Mouse (Mus musculus) embryonic facial prominence, embryonic 13.5 days (tissue): ENCODE measurements at regions not wholly inside any gene's neighbourhood (a gene's known extent, or its start where the extent isn't known, plus 50 kb on each side); places are given as distances from the start of the nearest gene placed in this dataset.

ENCODE experiments used
- ATAC-seq: fragments of 200-750 bp; cut with Nextera tagmentation; 2 replicates; pipeline ENCODE4 v1.8.0; 2017; ENCODE audit warnings: low read depth; ENCODE audit not compliant: insufficient number of reproducible peaks, insufficient read depth, low FRiP score, low TSS enrichment
- H3K27ac ChIP-seq: fragments of 300-500 bp; sonication (generic); 2 replicates; pipeline ENCODE4 v1.5.1; 2015; ENCODE audit warnings: moderate library complexity, mild to moderate bottlenecking, inconsistent platforms
- H3K27me3 ChIP-seq: fragments of 300-500 bp; sonication (generic); 2 replicates; pipeline ENCODE4 v1.6.1; 2015; ENCODE audit warnings: mild to moderate bottlenecking, inconsistent platforms
- H3K36me3 ChIP-seq: fragments of 300-500 bp; sonication (generic); 2 replicates; pipeline ENCODE4 v1.6.1; 2015; ENCODE audit warnings: mild to moderate bottlenecking, inconsistent platforms
- H3K4me1 ChIP-seq: fragments of 300-500 bp; sonication (generic); 2 replicates; pipeline ENCODE4 v1.6.1; 2015; ENCODE audit warnings: inconsistent platforms
- H3K4me2 ChIP-seq: fragments of 300-500 bp; sonication (generic); 2 replicates; pipeline ENCODE4 v1.6.1; 2015; ENCODE audit warnings: moderate library complexity, mild to moderate bottlenecking, inconsistent platforms
- H3K4me3 ChIP-seq: fragments of 300-500 bp; sonication (generic); 2 replicates; pipeline ENCODE4 v1.5.1; 2015; ENCODE audit warnings: mild to moderate bottlenecking, inconsistent platforms
- H3K9ac ChIP-seq: fragments of 300-500 bp; sonication (generic); 2 replicates; pipeline ENCODE4 v1.6.1; 2015; ENCODE audit warnings: mild to moderate bottlenecking, inconsistent platforms
- H3K9me3 ChIP-seq: fragments of 300-500 bp; sonication (generic); 2 replicates; pipeline ENCODE4 v1.6.1; 2016; ENCODE audit warnings: inconsistent platforms
- WGBS: fragments of 180-500 bp; shearing (Covaris S2); methylation state at CpG from one replicate; pipeline ENCODE4 v1.1.7; 2015; ENCODE audit warnings: mixed read lengths; 5-methylcytosine and 5-hydroxymethylcytosine counted together

DNA sequence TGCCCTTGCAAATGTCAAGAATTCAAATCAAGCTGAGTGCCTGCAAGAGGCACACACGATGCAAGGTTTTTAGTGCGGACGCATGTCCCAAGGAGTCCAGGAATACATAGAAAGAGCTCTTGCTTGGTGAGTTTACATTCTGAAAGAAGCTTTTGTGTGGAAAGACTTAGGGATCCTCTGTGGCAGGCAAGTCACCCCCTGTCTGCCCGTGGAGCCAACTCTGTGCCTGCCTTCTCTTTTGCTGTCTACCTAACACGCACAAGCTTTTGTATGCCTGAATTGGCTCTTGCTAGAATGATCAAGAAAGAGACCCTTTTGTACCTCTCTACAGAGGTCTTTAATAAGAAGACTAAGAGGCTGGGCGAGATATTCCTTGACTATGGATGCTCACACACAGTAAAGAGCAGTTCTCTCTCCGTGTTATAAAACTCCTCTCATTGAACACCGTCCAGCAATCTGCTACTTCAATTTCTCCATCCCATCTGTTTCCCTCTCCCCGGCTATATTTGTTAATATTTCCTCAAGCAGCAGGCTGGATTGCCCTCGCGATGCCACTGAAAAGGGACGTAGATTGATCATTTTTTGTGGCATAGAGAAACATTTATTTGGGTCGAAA lies 543.3 kb upstream of the Pou3f3 start:
- Histone ChIP-seq H3K9ac (no peak overlapping the region), H3K4me1 (no peaks in the 10 kb centered on the region), H3K9me3 (no peaks in the 10 kb centered on the region), H3K36me3 (no peaks in the 10 kb centered on the region), H3K4me3 (no peak overlapping the region), H3K4me2 (no peak overlapping the region), H3K27ac (no peak overlapping the region), H3K27me3 (no peaks in the 10 kb centered on the region; the same call in 1 of the 2 replicates)
- WGBS = 81% methylated on average over 13 of the region's 13 CpGs
- no peak for ATAC-seq

GRCm38 (mm10) chr1:42152916-42153315 lies 542.7 kb upstream of the Pou3f3 start:
- no peak overlapping the region for H3K4me3 ChIP-seq
- H3K9ac ChIP-seq = no peak overlapping the region
- no peaks in the 10 kb centered on the region for H3K4me1 ChIP-seq
- WGBS = 57% methylated on average over 3 of the region's 3 CpGs
- no peaks in the 10 kb centered on the region for H3K36me3 ChIP-seq
- H3K27ac ChIP-seq = no peak overlapping the region
- H3K9me3 ChIP-seq = no peaks in the 10 kb centered on the region
- no peak overlapping the region for H3K4me2 ChIP-seq
- H3K27me3 ChIP-seq = no peaks in the 10 kb centered on the region; the same call in 1 of the 2 replicates
- ATAC-seq = no peak

DNA sequence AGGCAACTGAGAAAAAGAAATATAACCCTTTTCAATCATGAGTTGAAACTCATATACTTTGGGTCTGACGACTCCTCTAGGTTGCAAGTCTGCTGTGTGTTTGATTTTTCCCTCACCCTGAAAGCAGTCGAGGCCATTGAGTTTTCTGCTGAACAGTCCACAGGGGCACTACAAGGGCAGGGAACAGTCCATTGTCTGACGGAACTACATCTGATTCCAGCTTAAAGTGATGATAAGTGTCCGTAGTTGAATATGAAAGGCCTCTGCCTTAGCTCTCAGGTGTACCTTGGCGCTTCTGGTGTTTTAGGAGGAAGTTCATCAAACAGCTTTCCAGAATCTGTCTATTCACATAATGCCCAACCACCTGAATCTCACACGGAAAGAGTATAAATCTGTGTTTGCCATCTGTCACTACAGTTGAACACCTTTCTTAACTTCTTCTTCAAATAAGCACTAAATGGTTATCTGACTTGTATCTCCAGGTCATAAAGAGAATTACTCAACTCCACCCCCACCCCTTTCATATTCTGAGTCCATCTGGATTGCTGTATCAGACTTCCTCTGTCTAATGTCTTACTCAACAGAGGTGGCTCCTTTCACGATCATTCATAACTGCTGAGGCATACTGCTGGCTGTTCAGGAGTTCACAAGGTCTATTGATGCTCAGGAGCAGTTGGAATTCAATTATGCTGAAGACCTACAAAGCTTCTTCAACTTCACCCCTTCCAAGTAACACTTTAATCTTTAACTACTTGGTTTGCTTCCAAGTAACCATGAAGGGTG lies 527.6 kb upstream of the Pou3f3 start:
- H3K4me3 ChIP-seq = no peak overlapping the region
- no peak overlapping the region for H3K4me2 ChIP-seq
- no peak for ATAC-seq
- H3K27ac ChIP-seq = no peak overlapping the region
- no peaks in the 10 kb centered on the region for H3K9me3 ChIP-seq
- no peaks in the 10 kb centered on the region for H3K36me3 ChIP-seq
- WGBS = 87% methylated on average over 7 of the region's 7 CpGs
- no peak overlapping the region for H3K9ac ChIP-seq
- H3K27me3 ChIP-seq = no peaks in the 10 kb centered on the region
- no peaks in the 10 kb centered on the region for H3K4me1 ChIP-seq

- H3K9ac ChIP-seq = no peak overlapping the region
- H3K36me3 ChIP-seq = no peaks in the 10 kb centered on the region
- no peak overlapping the region for H3K4me3 ChIP-seq
- no peak overlapping the region for H3K27ac ChIP-seq
- no peak overlapping the region for H3K4me2 ChIP-seq
- 75% methylated on average over 3 of the region's 3 CpGs for WGBS
- H3K9me3 ChIP-seq = no peaks in the 10 kb centered on the region
- no peaks in the 10 kb centered on the region for H3K27me3 ChIP-seq
- no peaks in the 10 kb centered on the region for H3K4me1 ChIP-seq
- ATAC-seq = no peak
Measured at GRCm38 (mm10) chr1:42169505-42169904, 526.1 kb upstream of the Pou3f3 start.

GRCm38 (mm10) chr1:42186295-42186694 lies 509.3 kb upstream of the Pou3f3 start:
- Histone ChIP-seq H3K4me1 (no peaks in the 10 kb centered on the region), H3K4me3 (no peak overlapping the region), H3K4me2 (no peak overlapping the region), H3K9ac (no peak overlapping the region), H3K36me3 (no peaks in the 10 kb centered on the region), H3K9me3 (no peaks in the 10 kb centered on the region), H3K27me3 (no peaks in the 10 kb centered on the region), H3K27ac (no peak overlapping the region)
- no peak for ATAC-seq

- Histone ChIP-seq H3K4me2 (no peak overlapping the region), H3K4me3 (no peak overlapping the region), H3K9me3 (no peaks in the 10 kb centered on the region), H3K9ac (no peak overlapping the region), H3K27ac (no peak overlapping the region), H3K36me3 (no peaks in the 10 kb centered on the region), H3K27me3 (no peaks in the 10 kb centered on the region), H3K4me1 (peaks cover 14% of the 10 kb centered on the region)
- 75% methylated on average over 1 of the region's 1 CpGs for WGBS
- no peak for ATAC-seq
Measured at GRCm38 (mm10) chr1:42228098-42228497, 467.5 kb upstream of the Pou3f3 start.

- H3K4me2 ChIP-seq = no peak overlapping the region
- H3K4me3 ChIP-seq = no peak overlapping the region
- WGBS = 71% methylated on average over 12 of the region's 12 CpGs
- no peak for ATAC-seq
- H3K4me1 ChIP-seq = peaks cover 21% of the 10 kb centered on the region
- no peaks in the 10 kb centered on the region for H3K36me3 ChIP-seq
- no peaks in the 10 kb centered on the region for H3K27me3 ChIP-seq
- no peaks in the 10 kb centered on the region for H3K9me3 ChIP-seq
- no peak overlapping the region for H3K27ac ChIP-seq
- H3K9ac ChIP-seq = no peak overlapping the region
Measured at GRCm38 (mm10) chr1:42229711-42230110, 465.9 kb upstream of the Pou3f3 start.

DNA sequence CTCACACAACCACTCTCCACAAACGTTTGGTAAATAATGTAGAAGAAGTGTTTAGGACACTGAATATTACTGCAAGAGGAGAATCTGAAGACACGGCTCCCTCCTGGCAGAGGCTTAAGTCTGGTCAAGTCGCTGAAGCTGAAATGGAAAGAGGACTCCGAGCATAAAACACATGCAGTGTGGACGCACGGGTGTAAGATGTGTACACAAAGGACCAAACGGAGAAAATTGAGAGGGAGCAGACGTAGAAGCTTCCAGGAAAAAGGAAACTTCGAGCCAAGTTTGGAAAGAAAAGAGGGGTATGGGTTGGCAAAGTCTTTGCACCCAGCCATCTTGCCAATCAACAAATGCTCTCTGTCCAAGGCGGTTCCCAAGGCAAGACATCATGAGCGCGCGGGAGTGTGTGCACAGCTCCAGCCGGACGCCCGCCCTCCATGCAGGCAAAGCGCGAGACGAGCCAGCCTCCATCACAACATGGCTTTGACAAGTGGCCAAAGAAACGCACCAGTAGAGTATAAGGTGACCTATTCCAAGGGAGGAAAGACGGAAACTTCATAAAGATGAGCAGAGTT lies 465.0 kb upstream of the Pou3f3 start:
- Histone ChIP-seq H3K36me3 (no peaks in the 10 kb centered on the region), H3K4me3 (no peak overlapping the region), H3K9me3 (no peaks in the 10 kb centered on the region), H3K27me3 (no peaks in the 10 kb centered on the region), H3K4me1 (peaks cover 21% of the 10 kb centered on the region), H3K27ac (no peak overlapping the region), H3K4me2 (no peak overlapping the region), H3K9ac (no peak overlapping the region)
- WGBS = 92% methylated on average over 21 of the region's 21 CpGs
- ATAC-seq = no peak

GRCm38 (mm10) chr1:42231091-42231490 lies 464.5 kb upstream of the Pou3f3 start:
- Histone ChIP-seq H3K27me3 (no peaks in the 10 kb centered on the region), H3K27ac (no peak overlapping the region), H3K9me3 (no peaks in the 10 kb centered on the region), H3K4me3 (no peak overlapping the region), H3K36me3 (no peaks in the 10 kb centered on the region), H3K4me2 (no peak overlapping the region), H3K4me1 (peaks cover 21% of the 10 kb centered on the region), H3K9ac (no peak overlapping the region)
- no peak for ATAC-seq
- 63% methylated on average over 5 of the region's 5 CpGs for WGBS

DNA sequence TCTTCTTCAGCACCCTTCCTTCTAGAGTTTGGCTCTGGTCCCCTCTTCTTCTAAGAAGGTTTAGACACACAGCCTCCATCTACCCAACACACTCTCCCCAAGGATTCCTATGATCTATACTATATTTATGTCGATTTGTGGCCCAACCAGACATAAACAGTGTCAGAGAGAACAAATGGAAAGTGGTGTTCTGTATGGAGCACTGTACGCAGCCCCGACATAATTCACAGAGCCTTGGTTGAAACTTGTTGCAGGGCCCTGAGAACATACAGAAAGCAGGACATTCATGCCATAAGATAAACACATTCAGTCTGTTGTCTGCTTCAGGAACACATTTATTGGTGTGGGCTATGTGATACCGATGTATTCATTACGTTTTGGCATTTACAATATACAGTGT lies 463.7 kb upstream of the Pou3f3 start:
- no peak for ATAC-seq
- Histone ChIP-seq H3K9ac (no peak overlapping the region), H3K4me3 (no peak overlapping the region), H3K4me1 (peaks cover 25% of the 10 kb centered on the region), H3K4me2 (no peak overlapping the region), H3K36me3 (no peaks in the 10 kb centered on the region), H3K9me3 (no peaks in the 10 kb centered on the region), H3K27ac (no peak overlapping the region), H3K27me3 (no peaks in the 10 kb centered on the region)
- 76% methylated on average over 5 of the region's 5 CpGs for WGBS

DNA sequence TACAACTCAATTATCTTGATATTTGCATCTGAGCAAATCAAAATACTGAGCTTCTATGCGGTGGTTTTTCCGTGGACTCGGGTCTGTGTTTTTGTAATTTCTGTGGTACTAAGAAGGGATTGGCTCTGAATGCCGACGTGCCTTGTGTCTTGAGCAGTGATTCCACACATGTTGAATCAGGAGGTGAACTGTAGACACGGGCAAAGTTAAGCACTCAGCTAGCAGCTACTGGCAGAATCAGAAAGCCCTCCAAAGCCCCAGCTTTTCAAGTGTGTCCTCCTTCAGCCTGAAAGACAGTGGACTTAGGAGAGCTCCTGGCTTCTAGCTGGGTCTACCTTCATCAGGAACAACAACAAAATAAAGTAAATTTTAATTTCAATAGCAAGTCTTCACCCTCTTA lies 462.9 kb upstream of the Pou3f3 start:
- ATAC-seq = no peak
- Histone ChIP-seq H3K9ac (no peak overlapping the region), H3K4me1 (peaks cover 25% of the 10 kb centered on the region), H3K27ac (no peak overlapping the region), H3K4me3 (no peak overlapping the region), H3K36me3 (no peaks in the 10 kb centered on the region), H3K4me2 (no peak overlapping the region), H3K9me3 (no peaks in the 10 kb centered on the region), H3K27me3 (no peaks in the 10 kb centered on the region)
- WGBS = 40% methylated on average over 6 of the region's 6 CpGs

GRCm38 (mm10) chr1:42233289-42233688 lies 462.3 kb upstream of the Pou3f3 start:
- no peaks in the 10 kb centered on the region for H3K36me3 ChIP-seq
- WGBS = 3% methylated on average over 10 of the region's 10 CpGs
- peaks cover 25% of the 10 kb centered on the region for H3K4me1 ChIP-seq
- no peaks in the 10 kb centered on the region for H3K27me3 ChIP-seq
- H3K4me3 ChIP-seq = no peak overlapping the region
- no peak overlapping the region for H3K9ac ChIP-seq
- no peak overlapping the region for H3K27ac ChIP-seq
- H3K4me2 ChIP-seq = no peak overlapping the region
- ATAC-seq = no peak
- no peaks in the 10 kb centered on the region for H3K9me3 ChIP-seq
